Mouse (Mus musculus) embryonic facial prominence, embryonic 11.5 days (tissue): ENCODE results near the gene Shkbp1. TPM values are rescaled to one million over a fixed set of nuclear protein-coding genes. Genes with fewer than 3 reads are reported as not detected.

Source experiments
- ATAC-seq: fragments of 200-750 bp; cut with Nextera tagmentation; replicated peaks from 2 replicates; pipeline ENCODE4 v1.8.0; 2017; ENCODE audit warnings: low read depth; ENCODE audit not compliant: insufficient number of reproducible peaks, low FRiP score, low TSS enrichment
- DNase-seq: peaks from one replicate; pipeline ENCODE4 v3.0.0-alpha.2; 2015; ENCODE audit warnings: low spot score
- H3K27ac ChIP-seq: fragments of 300-500 bp; sonication (generic); replicated peaks from 2 replicates; pipeline ENCODE4 v1.5.1; 2014; ENCODE audit warnings: mild to moderate bottlenecking, low read depth, low read length, control low read depth
- H3K27me3 ChIP-seq: fragments of 300-500 bp; sonication (generic); 2 replicates; pipeline ENCODE4 v1.6.1; 2014; ENCODE audit warnings: mild to moderate bottlenecking, low read length, moderate library complexity, mixed read lengths; ENCODE audit not compliant: control insufficient read depth, insufficient read depth
- H3K36me3 ChIP-seq: fragments of 300-500 bp; sonication (generic); replicated peaks from 2 replicates; pipeline ENCODE4 v1.6.1; 2014; ENCODE audit warnings: low read depth, mild to moderate bottlenecking, low read length, moderate library complexity, mixed read lengths; ENCODE audit not compliant: control insufficient read depth, insufficient read depth
- H3K4me1 ChIP-seq: fragments of 300-500 bp; sonication (generic); 2 replicates; pipeline ENCODE4 v1.6.1; 2014; ENCODE audit warnings: low read length, mixed read lengths; ENCODE audit not compliant: control insufficient read depth, insufficient read depth
- H3K4me2 ChIP-seq: fragments of 300-500 bp; sonication (generic); 2 replicates; pipeline ENCODE4 v1.6.1; 2014; ENCODE audit warnings: low read depth, mild to moderate bottlenecking, control low read depth, low read length, moderate library complexity
- H3K4me3 ChIP-seq: fragments of 300-500 bp; sonication (generic); 2 replicates; pipeline ENCODE4 v1.5.1; 2014; ENCODE audit warnings: low read depth, low read length, control low read depth
- H3K9ac ChIP-seq: fragments of 300-500 bp; sonication (generic); replicated peaks from 2 replicates; pipeline ENCODE4 v1.6.1; 2014; ENCODE audit warnings: mild to moderate bottlenecking, control low read depth, low read length
- H3K9me3 ChIP-seq: fragments of 300-500 bp; sonication (generic); replicated peaks from 2 replicates; pipeline ENCODE4 v1.6.1; 2016; ENCODE audit warnings: mild to moderate bottlenecking, low read length, inconsistent platforms, mixed read lengths; ENCODE audit not compliant: control insufficient read depth
- WGBS: fragments of 180-500 bp; shearing (Covaris S2); extraction: QIAGEN DNeasy Blood & Tissue Kit; methylation state at CpG from one replicate; pipeline ENCODE4 v1.1.7; 2014; 5-methylcytosine and 5-hydroxymethylcytosine counted together
- polyA plus RNA-seq: library from polyadenylated mRNA; unstranded; fragments of >200 nt; fragmentation: Nextera tagmentation; extraction: Ambion mirVana; gene quantifications from 2 replicates; pipeline ENCODE4 v1.2.1, GENCODE M21; 2014

The Shkbp1 gene
- polyA plus RNA-seq, 1 experiment from 2014 or later: 50.2 TPM

DNA sequence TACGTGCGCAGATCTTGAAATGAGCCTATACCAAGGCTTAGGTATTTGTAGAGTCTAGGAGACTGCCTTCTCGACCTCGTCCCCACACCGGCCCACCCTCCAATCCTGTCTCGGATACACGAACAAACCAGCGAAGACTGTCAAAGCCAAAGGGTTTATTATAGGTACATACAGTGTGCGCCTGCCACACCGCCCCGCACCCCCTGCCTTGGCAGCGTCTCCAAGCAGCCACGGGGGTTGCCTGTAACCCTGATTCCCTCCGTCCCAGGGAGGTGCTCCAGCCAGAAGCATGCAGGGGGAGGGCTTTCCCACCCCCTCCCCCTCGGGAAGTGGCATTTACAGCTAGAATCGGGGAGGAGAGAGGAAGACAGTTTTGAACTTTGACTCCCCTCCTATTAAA, 429 bp upstream of the Shkbp1 start:
- peak overlapping the region; percentile 1 for H3K9ac ChIP-seq
- WGBS: 4% methylated on average over 16 of the region's 16 CpGs
- ATAC-seq: peak; percentile 46
- peak overlapping the region; percentile 61 for H3K4me3 ChIP-seq
- no peak for DNase-seq
- H3K36me3 ChIP-seq: no peaks in the 10 kb centered on the region
- no peak overlapping the region for H3K27ac ChIP-seq
- H3K27me3 ChIP-seq: peaks cover 3% of the 10 kb centered on the region
- peak overlapping the region; percentile 45 for H3K4me2 ChIP-seq
- H3K4me1 ChIP-seq: peaks cover 4% of the 10 kb centered on the region; the same call in 1 of the 2 replicates
- H3K9me3 ChIP-seq: no peaks in the 10 kb centered on the region

GRCm38 (mm10) chr7:27355261-27355660, 558 bp downstream of the Shkbp1 start:
- DNase-seq: no peak
- WGBS: 4% methylated on average over 14 of the region's 14 CpGs
- 0 out of 2 replicates have a peak overlapping the region, but pooled peaks have one; percentile 32 for H3K27ac ChIP-seq

GRCm38 (mm10) chr7:27354783-27355182, 1.0 kb downstream of the Shkbp1 start:
- DNase-seq: no peak
- H3K4me1 ChIP-seq: peaks cover 4% of the 10 kb centered on the region; the same call in 1 of the 2 replicates
- H3K27me3 ChIP-seq: peaks cover 3% of the 10 kb centered on the region
- no peak overlapping the region for H3K27ac ChIP-seq
- H3K36me3 ChIP-seq: no peaks in the 10 kb centered on the region
- H3K9me3 ChIP-seq: no peaks in the 10 kb centered on the region
- peak overlapping the region; percentile 43 for H3K4me2 ChIP-seq
- 43% methylated on average over 4 of the region's 4 CpGs for WGBS
- H3K4me3 ChIP-seq: peak overlapping the region; percentile 61
- no peak overlapping the region for H3K9ac ChIP-seq
- 0 out of 2 replicates have a peak, but pooled peaks have one; percentile 0 for ATAC-seq

More at GRCm38 (mm10) chr7:27355261-27355660, 558 bp downstream of the Shkbp1 start:
- Histone ChIP-seq H3K4me1 (peaks cover 4% of the 10 kb centered on the region; the same call in 1 of the 2 replicates), H3K4me2 (peak overlapping the region; percentile 43), H3K9ac (peak overlapping the region; percentile 63), H3K9me3 (no peaks in the 10 kb centered on the region), H3K4me3 (peak overlapping the region; percentile 61), H3K36me3 (no peaks in the 10 kb centered on the region), H3K27me3 (peaks cover 3% of the 10 kb centered on the region)
- no peak for ATAC-seq

DNA sequence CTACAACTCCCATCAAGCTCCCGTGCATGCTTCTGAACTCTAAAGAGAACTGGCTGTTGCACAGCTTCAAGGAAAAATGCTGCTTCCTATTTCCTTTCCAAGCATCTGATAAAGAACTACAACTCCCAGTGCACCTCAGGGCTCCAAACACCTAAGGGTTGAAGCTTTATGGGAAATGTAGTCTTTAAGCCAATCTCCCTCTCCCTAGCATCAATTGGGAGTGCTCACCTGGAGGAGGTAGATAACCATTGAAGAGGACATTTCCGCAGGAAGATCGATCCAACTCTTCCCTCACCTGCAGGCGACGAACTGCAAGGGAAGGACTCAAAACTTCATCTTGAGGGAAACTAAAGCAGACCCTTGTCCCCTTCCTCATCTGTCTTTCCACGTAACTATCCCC, 1.7 kb downstream of the Shkbp1 start:
- 28% methylated on average over 6 of the region's 6 CpGs for WGBS
- Histone ChIP-seq H3K4me2 (peak overlapping the region; percentile 27), H3K27me3 (peaks cover 3% of the 10 kb centered on the region), H3K4me3 (no peak overlapping the region; the same call in 1 of the 2 replicates), H3K9ac (no peak overlapping the region), H3K4me1 (peaks cover 4% of the 10 kb centered on the region; the same call in 1 of the 2 replicates), H3K36me3 (no peaks in the 10 kb centered on the region), H3K27ac (no peak overlapping the region), H3K9me3 (no peaks in the 10 kb centered on the region)
- ATAC-seq (no peak), DNase-seq (peak; percentile 63)

DNA sequence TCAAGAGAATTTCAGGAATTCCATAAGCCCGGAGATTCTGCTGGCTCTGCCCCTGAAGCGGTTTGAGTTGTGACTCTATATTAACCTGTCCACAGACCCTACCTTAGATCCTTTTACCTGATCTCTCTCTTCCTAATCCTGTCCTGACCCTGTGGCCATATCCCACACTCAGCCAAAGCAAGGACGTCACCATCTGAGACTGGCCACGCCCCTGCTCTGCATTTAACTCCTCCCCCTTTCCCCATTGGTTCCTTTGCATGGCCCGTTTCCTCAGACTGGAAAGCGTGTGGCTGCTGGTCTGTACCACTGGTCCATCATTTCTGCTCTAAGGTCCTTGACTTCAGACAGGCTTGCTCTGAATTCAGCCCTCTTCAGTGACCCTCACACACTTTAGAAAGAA, 10.4 kb downstream of the Shkbp1 start:
- ATAC-seq: 0 out of 2 replicates have a peak, but pooled peaks have one; percentile 9

GRCm38 (mm10) chr7:27342595-27342994, 13.2 kb downstream of the Shkbp1 start:
- no peak overlapping the region for H3K4me3 ChIP-seq
- no peak overlapping the region for H3K9ac ChIP-seq
- ATAC-seq (no peak), DNase-seq (no peak)
- no peak overlapping the region for H3K4me2 ChIP-seq
- no peaks in the 10 kb centered on the region for H3K9me3 ChIP-seq
- 45% methylated on average over 4 of the region's 4 CpGs for WGBS
- no peaks in the 10 kb centered on the region for H3K36me3 ChIP-seq
- no peaks in the 10 kb centered on the region for H3K4me1 ChIP-seq
- peaks cover 3% of the 10 kb centered on the region; the same call in 1 of the 2 replicates for H3K27me3 ChIP-seq
- H3K27ac ChIP-seq: no peak overlapping the region

More for the DNA sequence above, 10.4 kb downstream of the Shkbp1 start:
- Histone ChIP-seq H3K27me3 (no peaks in the 10 kb centered on the region), H3K9ac (no peak overlapping the region), H3K36me3 (no peaks in the 10 kb centered on the region), H3K4me3 (no peak overlapping the region), H3K9me3 (no peaks in the 10 kb centered on the region), H3K4me2 (no peak overlapping the region), H3K4me1 (no peaks in the 10 kb centered on the region), H3K27ac (no peak overlapping the region)
- peak; percentile 35 for DNase-seq
- WGBS: 21% methylated on average over 6 of the region's 6 CpGs

DNA sequence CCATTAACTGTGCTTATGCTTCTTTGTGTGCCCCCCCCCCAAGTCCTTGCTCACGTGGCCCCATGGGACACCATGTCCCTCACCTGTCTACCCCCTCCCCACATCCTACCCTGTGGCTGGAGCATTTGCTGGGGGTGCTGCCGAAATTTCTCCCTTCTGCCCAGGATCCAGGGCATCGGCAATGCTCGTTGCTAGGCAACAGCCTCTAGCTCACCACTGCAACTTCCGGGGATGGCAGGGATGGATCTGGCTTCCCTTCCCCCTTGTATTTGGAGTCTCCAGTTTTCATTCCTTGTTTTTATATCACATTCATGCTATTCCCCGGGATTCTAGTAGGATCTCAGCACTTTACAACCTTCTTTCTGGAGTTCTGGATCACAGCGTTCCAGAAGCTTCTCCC, 16.3 kb downstream of the Shkbp1 start:
- no peak overlapping the region for H3K27ac ChIP-seq
- 28% methylated on average over 7 of the region's 7 CpGs for WGBS
- DNase-seq: no peak
- no peak overlapping the region for H3K4me2 ChIP-seq
- no peak for ATAC-seq
- H3K27me3 ChIP-seq: peaks cover 15% of the 10 kb centered on the region
- H3K9me3 ChIP-seq: no peaks in the 10 kb centered on the region
- H3K9ac ChIP-seq: no peak overlapping the region
- no peaks in the 10 kb centered on the region; the same call in 1 of the 2 replicates for H3K4me1 ChIP-seq
- no peak overlapping the region for H3K4me3 ChIP-seq
- no peaks in the 10 kb centered on the region for H3K36me3 ChIP-seq

DNA sequence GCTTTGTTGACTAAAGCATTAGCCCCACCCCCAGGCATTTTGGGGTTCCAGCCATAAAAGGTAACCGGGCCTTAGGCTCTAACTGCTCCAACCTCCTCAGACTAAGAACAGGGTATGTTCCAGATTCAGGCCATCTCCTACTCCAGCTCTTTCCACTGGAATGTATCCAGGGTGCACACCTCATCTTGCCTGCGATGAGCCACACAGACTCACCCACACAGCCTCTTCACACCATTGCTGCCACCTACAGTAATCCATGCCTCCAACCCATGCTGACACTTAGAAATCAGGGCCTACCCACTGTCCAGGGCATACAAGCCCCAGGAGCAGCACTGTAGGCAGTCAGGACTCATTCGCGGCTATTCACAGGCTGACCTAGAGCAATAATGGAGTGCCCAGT, 16.7 kb downstream of the Shkbp1 start:
- WGBS: 62% methylated on average over 4 of the region's 4 CpGs
- no peak for DNase-seq
- Histone ChIP-seq H3K36me3 (no peaks in the 10 kb centered on the region), H3K4me2 (no peak overlapping the region), H3K9me3 (no peaks in the 10 kb centered on the region), H3K27me3 (peaks cover 19% of the 10 kb centered on the region), H3K27ac (no peak overlapping the region), H3K4me3 (no peak overlapping the region), H3K9ac (no peak overlapping the region), H3K4me1 (no peaks in the 10 kb centered on the region; the same call in 1 of the 2 replicates)
- ATAC-seq: no peak
